Mouse (Mus musculus): ENCODE results near the gene Tpp1. TPM values are rescaled to one million over a fixed set of nuclear protein-coding genes. Genes with fewer than 3 reads are reported as not detected.

The Tpp1 gene
- total RNA-seq, 1 experiment, result 53.1 TPM

- in situ Hi-C loops (cut with MboI; ENCODE audit: low sequenced_read_pairs in 2 of 2, unreplicated experiment in 2 of 2), result no loop called here
- no peak for DNase-seq (ENCODE audit: low read depth, low spot score)
- no peak overlapping the region for H3K27ac ChIP-seq (ENCODE audit: insufficient read depth, low read depth, low read length, poor library complexity, severe bottlenecking)
- no peak for TF ChIP-seq HCFC1 (IDR thresholded peaks at IDR 0.05; ENCODE audit: borderline replicate concordance, insufficient read depth, low read length)
- H3K9ac ChIP-seq (ENCODE audit: insufficient read depth, low read depth, low read length, poor library complexity, severe bottlenecking), result no peak overlapping the region
- no peak overlapping the region for H3K4me3 ChIP-seq (ENCODE audit: insufficient read depth in 1 of 2, low read depth in 1 of 2, low read length in 2 of 2, poor library complexity in 1 of 2, severe bottlenecking in 1 of 2)
- peaks cover 35% of the 10 kb centered on the region for H3K36me3 ChIP-seq (ENCODE audit: control insufficient read depth, insufficient read depth, low read length, poor library complexity, severe bottlenecking)
- H3K9me3 ChIP-seq (ENCODE audit: control insufficient read depth, insufficient read depth, low read depth, low read length), result no peaks in the 10 kb centered on the region
- H3K4me1 ChIP-seq (ENCODE audit: control insufficient read depth in 2 of 2, insufficient read depth in 2 of 2, low read length in 2 of 2, poor library complexity in 1 of 2), result peaks cover 2 to 5% of the 10 kb centered on the region in 2 experiments; a peak in 2 of 4 replicates
These were observed 13.7 kb downstream of the Tpp1 start for GRCm38 (mm10) chr7:105738286-105738685.

- peak overlapping the region; percentile 79 to 81; a peak in 3 of 4 replicates for H3K4me3 ChIP-seq (ENCODE audit: insufficient read depth in 1 of 2, low read depth in 1 of 2, low read length in 2 of 2, poor library complexity in 1 of 2, severe bottlenecking in 1 of 2)
- TF ChIP-seq CHD2 (IDR thresholded peaks at IDR 0.05; ENCODE audit: low read depth, low read length) (no peak), HCFC1 (IDR thresholded peaks at IDR 0.05; ENCODE audit: borderline replicate concordance, insufficient read depth, low read length) (no peak), ZC3H11A (IDR thresholded peaks at IDR 0.05; ENCODE audit: borderline replicate concordance, low read depth, low read length) (no peak), ZNF384 (IDR thresholded peaks at IDR 0.05; ENCODE audit: low read depth, low read length) (no peak), MAFK (IDR thresholded peaks at IDR 0.05; ENCODE audit: insufficient read depth, low read depth, low read length) (no peak)
- no peak overlapping the region for H3K27ac ChIP-seq (ENCODE audit: insufficient read depth, low read depth, low read length, poor library complexity, severe bottlenecking)
- no peak for DNase-seq (ENCODE audit: low read depth, low spot score)
- peaks cover 2% of the 10 kb centered on the region in 2 experiments; a peak in 2 of 4 replicates for H3K4me1 ChIP-seq (ENCODE audit: control insufficient read depth in 2 of 2, insufficient read depth in 2 of 2, low read length in 2 of 2, poor library complexity in 1 of 2)
- H3K9ac ChIP-seq (ENCODE audit: insufficient read depth, low read depth, low read length, poor library complexity, severe bottlenecking), result no peak overlapping the region
- peaks cover 37% of the 10 kb centered on the region for H3K36me3 ChIP-seq (ENCODE audit: control insufficient read depth, insufficient read depth, low read length, poor library complexity, severe bottlenecking)
- no peaks in the 10 kb centered on the region for H3K9me3 ChIP-seq (ENCODE audit: control insufficient read depth, insufficient read depth, low read depth, low read length)
- in situ Hi-C loops (cut with MboI; ENCODE audit: low sequenced_read_pairs in 2 of 2, unreplicated experiment in 2 of 2), result no loop called here
These were observed 14.4 kb downstream of the Tpp1 start for GRCm38 (mm10) chr7:105737648-105738047.

- Histone ChIP-seq H3K9ac (ENCODE audit: insufficient read depth, low read depth, low read length, poor library complexity, severe bottlenecking) (peak within 1 kb of the TSS; percentile 86), H3K27ac (ENCODE audit: insufficient read depth, low read depth, low read length, poor library complexity, severe bottlenecking) (no peak within 1 kb of the TSS), H3K4me1 (ENCODE audit: control insufficient read depth in 2 of 2, insufficient read depth in 2 of 2, low read length in 2 of 2, poor library complexity in 1 of 2) (peaks cover 2% of the 10 kb centered on the region in 2 experiments; a peak in 2 of 4 replicates), H3K4me3 (ENCODE audit: insufficient read depth in 1 of 2, low read depth in 1 of 2, low read length in 2 of 2, poor library complexity in 1 of 2, severe bottlenecking in 1 of 2) (peak within 1 kb of the TSS; percentile 79 to 81), H3K36me3 (ENCODE audit: control insufficient read depth, insufficient read depth, low read length, poor library complexity, severe bottlenecking) (peaks cover 37% of the 10 kb centered on the region), H3K9me3 (ENCODE audit: control insufficient read depth, insufficient read depth, low read depth, low read length) (no peaks in the 10 kb centered on the region)
- no peak for TF ChIP-seq CHD2 (IDR thresholded peaks at IDR 0.05; ENCODE audit: low read depth, low read length)
- TF ChIP-seq ZNF384 (IDR thresholded peaks at IDR 0.05; ENCODE audit: low read depth, low read length), result peak; percentile 41; the same call in 1 of the 2 replicates
- no peak for TF ChIP-seq ZC3H11A (IDR thresholded peaks at IDR 0.05; ENCODE audit: borderline replicate concordance, low read depth, low read length)
- in situ Hi-C loops (cut with MboI; ENCODE audit: low sequenced_read_pairs in 2 of 2, unreplicated experiment in 2 of 2), result no loop called here
- no peak for DNase-seq (ENCODE audit: low read depth, low spot score)
These were observed 15.0 kb downstream of the Tpp1 start, which contains the start of gene Rrp8 for GRCm38 (mm10) chr7:105736911-105737521. Gene Rrp8, minus strand, starts transcription at chr7:105737385.

- in situ Hi-C loops (cut with MboI; ENCODE audit: low sequenced_read_pairs in 2 of 2, unreplicated experiment in 2 of 2), result no loop called here
- Histone ChIP-seq H3K4me1 (ENCODE audit: control insufficient read depth in 2 of 2, insufficient read depth in 2 of 2, low read length in 2 of 2, poor library complexity in 1 of 2) (peaks cover 2% of the 10 kb centered on the region in 2 experiments; a peak in 2 of 4 replicates), H3K9ac (ENCODE audit: insufficient read depth, low read depth, low read length, poor library complexity, severe bottlenecking) (peak within 1 kb of the TSS; percentile 86), H3K4me3 (ENCODE audit: insufficient read depth in 1 of 2, low read depth in 1 of 2, low read length in 2 of 2, poor library complexity in 1 of 2, severe bottlenecking in 1 of 2) (peak within 1 kb of the TSS; percentile 79 to 81), H3K27ac (ENCODE audit: insufficient read depth, low read depth, low read length, poor library complexity, severe bottlenecking) (no peak within 1 kb of the TSS), H3K36me3 (ENCODE audit: control insufficient read depth, insufficient read depth, low read length, poor library complexity, severe bottlenecking) (peaks cover 30% of the 10 kb centered on the region), H3K9me3 (ENCODE audit: control insufficient read depth, insufficient read depth, low read depth, low read length) (no peaks in the 10 kb centered on the region)
- peak; percentile 74 for DNase-seq (ENCODE audit: low read depth, low spot score)
- TF ChIP-seq MAFK (IDR thresholded peaks at IDR 0.05; ENCODE audit: insufficient read depth, low read depth, low read length), result no peak
- TF ChIP-seq HCFC1 (IDR thresholded peaks at IDR 0.05; ENCODE audit: borderline replicate concordance, insufficient read depth, low read length), result peak; percentile 59; the same call in 1 of the 2 replicates
These were observed 15.7 kb downstream of the Tpp1 start, which contains the start of gene Ilk for GRCm38 (mm10) chr7:105736264-105736901. Gene Ilk, plus strand, starts transcription at chr7:105736592.
